Mouse (Mus musculus) heart, embryonic 10.5 days (tissue): ENCODE data around the gene Gm5592. TPM values are rescaled to one million over a fixed set of nuclear protein-coding genes. Genes with fewer than 3 reads are reported as not detected.
"Not testable (repeated sequence)": the region's sequence is repeated elsewhere in the genome, so short reads cannot be mapped to it uniquely, and the experiment has no call there.

Experiments
- DNase-seq: peaks from one replicate; pipeline ENCODE4 v3.0.0-alpha.2; 2017; ENCODE audit warnings: low spot score
- H3K27ac ChIP-seq: fragments of 300-500 bp; sonication (generic); 2 replicates; pipeline ENCODE4 v1.5.1; 2016; ENCODE audit warnings: mild to moderate bottlenecking
- H3K27me3 ChIP-seq: fragments of 300-500 bp; sonication (generic); 2 replicates; pipeline ENCODE4 v1.6.1; 2016; ENCODE audit warnings: mild to moderate bottlenecking; ENCODE audit not compliant: poor library complexity, insufficient read depth, severe bottlenecking
- H3K36me3 ChIP-seq: fragments of 300-500 bp; sonication (generic); 2 replicates; pipeline ENCODE4 v1.6.1; 2016; ENCODE audit warnings: mild to moderate bottlenecking, moderate library complexity
- H3K4me1 ChIP-seq: fragments of 300-500 bp; sonication (generic); 2 replicates; pipeline ENCODE4 v1.6.1; 2016; ENCODE audit warnings: mild to moderate bottlenecking
- H3K4me3 ChIP-seq: fragments of 300-500 bp; sonication (generic); 2 replicates; pipeline ENCODE4 v1.5.1; 2016; ENCODE audit warnings: mild to moderate bottlenecking, moderate library complexity
- H3K9me3 ChIP-seq: fragments of 300-500 bp; sonication (generic); 2 replicates; pipeline ENCODE4 v1.6.1; 2016; ENCODE audit warnings: mild to moderate bottlenecking, moderate library complexity
- WGBS: fragments of 180-500 bp; shearing (Covaris S2); methylation state at CpG from one replicate; pipeline ENCODE4 v1.1.7; 2016; 5-methylcytosine and 5-hydroxymethylcytosine counted together
- polyA plus RNA-seq: library from polyadenylated mRNA; unstranded; fragments of >200 nt; fragmentation: Nextera tagmentation; extraction: Ambion mirVana; gene quantifications from 2 replicates; pipeline ENCODE4 v1.2.1, GENCODE M21; 2016

The Gm5592 gene
- not detected in 2 replicates for polyA plus RNA-seq

DNA sequence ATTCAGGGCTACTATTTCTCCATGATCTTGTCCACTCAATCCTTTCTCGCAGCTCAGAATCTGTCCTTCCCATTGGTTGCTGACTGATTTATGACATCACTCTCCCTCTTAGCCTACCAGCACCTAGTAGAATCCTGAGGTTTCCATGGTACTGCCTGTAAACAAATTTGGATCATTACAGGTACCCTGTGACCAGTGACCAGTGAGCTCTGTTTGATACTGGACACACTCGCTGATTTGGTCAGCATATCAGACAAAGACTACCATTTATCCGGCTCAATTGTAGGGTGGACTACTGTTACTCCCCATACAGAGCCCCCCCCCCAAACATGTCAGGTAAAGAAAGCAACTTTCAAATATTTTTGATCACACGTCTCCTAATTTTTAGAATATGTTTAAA lies at the start of gene Gm5592:
Gene Gm5592, plus strand, starts transcription at position 301 of the 400 bp plus-strand sequence.
- H3K9me3 ChIP-seq, H3K36me3 ChIP-seq, H3K27me3 ChIP-seq, H3K4me3 ChIP-seq, DNase-seq, H3K27ac ChIP-seq, H3K4me1 ChIP-seq: not testable (repeated sequence)
- 73% methylated on average over 4 of the region's 4 CpGs for WGBS

- 82% methylated on average over 2 of the region's 2 CpGs for WGBS
- not testable (repeated sequence) for H3K36me3 ChIP-seq
Measured at GRCm38 (mm10) chr7:41155806-41156205, 2.2 kb downstream of the Gm5592 start.

GRCm38 (mm10) chr7:41157879-41158278 lies 4.2 kb downstream of the Gm5592 start:
- WGBS: no CpG with 5 or more reads among the region's 1 CpGs
- H3K4me3 ChIP-seq, H3K27me3 ChIP-seq, DNase-seq, H3K9me3 ChIP-seq, H3K36me3 ChIP-seq, H3K27ac ChIP-seq, H3K4me1 ChIP-seq: not testable (repeated sequence)

More at GRCm38 (mm10) chr7:41155806-41156205, 2.2 kb downstream of the Gm5592 start:
- H3K9me3 ChIP-seq, H3K4me1 ChIP-seq, H3K4me3 ChIP-seq, DNase-seq, H3K27ac ChIP-seq, H3K27me3 ChIP-seq: not testable (repeated sequence)

DNA sequence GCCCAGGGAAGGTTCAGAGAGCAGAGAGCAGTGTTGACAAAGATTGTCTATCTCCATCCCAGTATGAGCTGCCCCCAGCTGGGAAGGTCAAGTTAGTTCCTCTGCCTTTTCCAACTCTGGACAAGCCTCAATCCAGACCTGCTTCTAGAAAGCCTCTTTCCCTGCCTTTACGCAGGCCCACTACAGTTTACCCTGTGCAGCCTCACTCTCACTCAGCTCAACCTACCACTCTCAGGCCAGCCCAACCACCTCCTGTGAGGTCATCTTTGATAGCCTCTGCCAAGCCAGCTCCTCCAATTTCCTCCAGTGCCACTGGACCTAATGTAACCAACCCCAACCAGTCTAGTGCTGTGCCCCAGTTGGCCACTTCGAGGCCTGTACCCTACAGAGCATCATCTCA lies 4.9 kb downstream of the Gm5592 start:
- not testable (repeated sequence) for DNase-seq, H3K4me3 ChIP-seq, H3K36me3 ChIP-seq, H3K27ac ChIP-seq, H3K27me3 ChIP-seq, H3K4me1 ChIP-seq, H3K9me3 ChIP-seq
- WGBS: 72% methylated on average over 2 of the region's 2 CpGs

GRCm38 (mm10) chr7:41193671-41194070 lies 40.0 kb downstream of the Gm5592 start:
- DNase-seq: no peak
- 60% methylated on average over 4 of the region's 4 CpGs for WGBS
- H3K27me3 ChIP-seq: no peaks in the 10 kb centered on the region

More at GRCm38 (mm10) chr7:41193671-41194070, 40.0 kb downstream of the Gm5592 start:
- Histone ChIP-seq H3K4me1 (no peaks in the 10 kb centered on the region), H3K27ac (no peak overlapping the region), H3K9me3 (peaks cover 5% of the 10 kb centered on the region; the same call in 1 of the 2 replicates), H3K36me3 (no peaks in the 10 kb centered on the region), H3K4me3 (no peak overlapping the region)

Other genes with a start within 250 kb of the Gm5592 start
- not detected in 2 replicates for gene 4930433I11Rik, start 166.3 kb upstream of the Gm5592 start, polyA plus RNA-seq
- gene Gm4884, start 121.1 kb upstream of the Gm5592 start, polyA plus RNA-seq: not detected in 2 replicates
- gene AI987944, start 239.5 kb downstream of the Gm5592 start, polyA plus RNA-seq: 11.2 and 11.9 TPM in 2 replicates